Mouse (Mus musculus): ENCODE results near the gene Cacna2d1. TPM values are rescaled to one million over a fixed set of nuclear protein-coding genes. Genes with fewer than 3 reads are reported as not detected.
A peak's percentile ranks its signal among the peaks of the same experiment; 100 is the strongest.

The Cacna2d1 gene
- polyA plus RNA-seq, 1 experiment from 2014 or later, result 9.9 TPM

- H3K36me3 ChIP-seq, result peaks cover 10% of the 10 kb centered on the region; the same call in 1 of the 2 replicates
- DNase-seq (ENCODE audit: low spot score), result no peak
- no peak overlapping the region for H3K4me3 ChIP-seq
- no peaks in the 10 kb centered on the region; the same call in 1 of the 2 replicates for H3K9me3 ChIP-seq
- no peaks in the 10 kb centered on the region for H3K4me1 ChIP-seq
- no peak overlapping the region for H3K27ac ChIP-seq
- no peaks in the 10 kb centered on the region for H3K27me3 ChIP-seq (ENCODE audit: insufficient read depth, poor library complexity, severe bottlenecking)
- WGBS, result 76% methylated on average over 4 of the region's 4 CpGs
These were observed 7.6 kb downstream of the Cacna2d1 start for GRCm38 (mm10) chr5:15942051-15942450.

- WGBS, result 96% methylated on average over 6 of the region's 6 CpGs
- H3K36me3 ChIP-seq, result peaks cover 10% of the 10 kb centered on the region; the same call in 1 of the 2 replicates
These were observed 14.0 kb downstream of the Cacna2d1 start for GRCm38 (mm10) chr5:15948290-15949037.

GRCm38 (mm10) chr5:15959760-15960159 lies 25.3 kb downstream of the Cacna2d1 start:
- Histone ChIP-seq H3K9me3 (no peaks in the 10 kb centered on the region), H3K4me3 (no peak overlapping the region), H3K27me3 (ENCODE audit: insufficient read depth, poor library complexity, severe bottlenecking) (no peaks in the 10 kb centered on the region), H3K27ac (no peak overlapping the region), H3K4me1 (no peaks in the 10 kb centered on the region), H3K36me3 (no peaks in the 10 kb centered on the region)
- 60% methylated on average over 1 of the region's 1 CpGs for WGBS
- DNase-seq (ENCODE audit: low spot score), result no peak

More at GRCm38 (mm10) chr5:15948290-15949037, 14.0 kb downstream of the Cacna2d1 start:
- Histone ChIP-seq H3K9me3 (no peaks in the 10 kb centered on the region; the same call in 1 of the 2 replicates), H3K4me3 (no peak overlapping the region), H3K4me1 (no peaks in the 10 kb centered on the region), H3K27me3 (ENCODE audit: insufficient read depth, poor library complexity, severe bottlenecking) (no peaks in the 10 kb centered on the region), H3K27ac (no peak overlapping the region)
- no peak for DNase-seq (ENCODE audit: low spot score)

GRCm38 (mm10) chr5:15961866-15962265 lies 27.4 kb downstream of the Cacna2d1 start:
- no peaks in the 10 kb centered on the region for H3K9me3 ChIP-seq
- no peak overlapping the region for H3K4me3 ChIP-seq
- no peaks in the 10 kb centered on the region for H3K27me3 ChIP-seq (ENCODE audit: insufficient read depth, poor library complexity, severe bottlenecking)
- 82% methylated on average over 2 of the region's 2 CpGs for WGBS
- no peak for DNase-seq (ENCODE audit: low spot score)
- no peak overlapping the region for H3K27ac ChIP-seq
- H3K4me1 ChIP-seq, result peaks cover 2% of the 10 kb centered on the region; the same call in 1 of the 2 replicates
- H3K36me3 ChIP-seq, result no peaks in the 10 kb centered on the region

- Histone ChIP-seq H3K9me3 (no peaks in the 10 kb centered on the region), H3K27me3 (ENCODE audit: insufficient read depth, poor library complexity, severe bottlenecking) (no peaks in the 10 kb centered on the region), H3K4me3 (no peak overlapping the region), H3K4me1 (peaks cover 7% of the 10 kb centered on the region; the same call in 1 of the 2 replicates), H3K27ac (peak overlapping the region; percentile 76), H3K36me3 (no peaks in the 10 kb centered on the region)
- no peak for DNase-seq (ENCODE audit: low spot score)
These were observed 32.4 kb downstream of the Cacna2d1 start for GRCm38 (mm10) chr5:15966888-15967287.

GRCm38 (mm10) chr5:15971821-15972220 lies 37.3 kb downstream of the Cacna2d1 start:
- Histone ChIP-seq H3K27me3 (ENCODE audit: insufficient read depth, poor library complexity, severe bottlenecking) (no peaks in the 10 kb centered on the region), H3K4me3 (no peak overlapping the region), H3K9me3 (no peaks in the 10 kb centered on the region), H3K27ac (no peak overlapping the region), H3K4me1 (peaks cover 7% of the 10 kb centered on the region; the same call in 1 of the 2 replicates), H3K36me3 (no peaks in the 10 kb centered on the region)
- DNase-seq (ENCODE audit: low spot score), result no peak
- 72% methylated on average over 4 of the region's 4 CpGs for WGBS

- no peak for DNase-seq (ENCODE audit: low spot score)
- H3K27ac ChIP-seq, result no peak overlapping the region
- no peaks in the 10 kb centered on the region for H3K27me3 ChIP-seq (ENCODE audit: insufficient read depth, poor library complexity, severe bottlenecking)
- no peaks in the 10 kb centered on the region for H3K9me3 ChIP-seq
- WGBS, result 67% methylated on average over 1 of the region's 1 CpGs
- no peak overlapping the region for H3K4me3 ChIP-seq
- H3K4me1 ChIP-seq, result peaks cover 7% of the 10 kb centered on the region; the same call in 1 of the 2 replicates
- H3K36me3 ChIP-seq, result no peaks in the 10 kb centered on the region
These were observed 37.9 kb downstream of the Cacna2d1 start for GRCm38 (mm10) chr5:15972351-15972750.

GRCm38 (mm10) chr5:15974652-15975051 lies 40.2 kb downstream of the Cacna2d1 start:
- Histone ChIP-seq H3K27me3 (ENCODE audit: insufficient read depth, poor library complexity, severe bottlenecking) (no peaks in the 10 kb centered on the region), H3K4me3 (no peak overlapping the region), H3K27ac (no peak overlapping the region), H3K4me1 (peaks cover 7% of the 10 kb centered on the region; the same call in 1 of the 2 replicates), H3K36me3 (no peaks in the 10 kb centered on the region), H3K9me3 (no peaks in the 10 kb centered on the region)
- DNase-seq (ENCODE audit: low spot score), result no peak

GRCm38 (mm10) chr5:15979225-15979624 lies 44.7 kb downstream of the Cacna2d1 start:
- 82% methylated on average over 2 of the region's 2 CpGs for WGBS
- no peak for DNase-seq (ENCODE audit: low spot score)
- no peaks in the 10 kb centered on the region; the same call in 1 of the 2 replicates for H3K4me1 ChIP-seq

GRCm38 (mm10) chr5:15982573-15982972 lies 48.1 kb downstream of the Cacna2d1 start:
- Histone ChIP-seq H3K4me3 (no peak overlapping the region), H3K27ac (no peak overlapping the region), H3K4me1 (peaks cover 6% of the 10 kb centered on the region; the same call in 1 of the 2 replicates), H3K9me3 (no peaks in the 10 kb centered on the region), H3K27me3 (ENCODE audit: insufficient read depth, poor library complexity, severe bottlenecking) (no peaks in the 10 kb centered on the region), H3K36me3 (no peaks in the 10 kb centered on the region)
- DNase-seq (ENCODE audit: low spot score), result no peak
- WGBS, result 62% methylated on average over 4 of the region's 4 CpGs

More at GRCm38 (mm10) chr5:15979225-15979624, 44.7 kb downstream of the Cacna2d1 start:
- Histone ChIP-seq H3K27ac (no peak overlapping the region), H3K36me3 (no peaks in the 10 kb centered on the region), H3K4me3 (no peak overlapping the region), H3K27me3 (ENCODE audit: insufficient read depth, poor library complexity, severe bottlenecking) (no peaks in the 10 kb centered on the region), H3K9me3 (no peaks in the 10 kb centered on the region)

- Histone ChIP-seq H3K4me3 (no peak overlapping the region), H3K4me1 (peaks cover 6% of the 10 kb centered on the region; the same call in 1 of the 2 replicates), H3K27me3 (ENCODE audit: insufficient read depth, poor library complexity, severe bottlenecking) (no peaks in the 10 kb centered on the region), H3K9me3 (no peaks in the 10 kb centered on the region), H3K36me3 (no peaks in the 10 kb centered on the region), H3K27ac (no peak overlapping the region)
- WGBS, result 34% methylated on average over 5 of the region's 5 CpGs
- DNase-seq (ENCODE audit: low spot score), result no peak
These were observed 48.9 kb downstream of the Cacna2d1 start for GRCm38 (mm10) chr5:15983354-15983753.

- no peak overlapping the region for H3K4me3 ChIP-seq
- peaks cover 6% of the 10 kb centered on the region; the same call in 1 of the 2 replicates for H3K4me1 ChIP-seq
- no peaks in the 10 kb centered on the region for H3K9me3 ChIP-seq
- H3K27ac ChIP-seq, result no peak overlapping the region
- H3K36me3 ChIP-seq, result no peaks in the 10 kb centered on the region
- 89% methylated on average over 7 of the region's 7 CpGs for WGBS
- H3K27me3 ChIP-seq (ENCODE audit: insufficient read depth, poor library complexity, severe bottlenecking), result no peaks in the 10 kb centered on the region
- DNase-seq (ENCODE audit: low spot score), result no peak
These were observed 50.9 kb downstream of the Cacna2d1 start for GRCm38 (mm10) chr5:15985228-15985858.

- Histone ChIP-seq H3K9me3 (no peaks in the 10 kb centered on the region), H3K4me3 (no peak overlapping the region), H3K27me3 (ENCODE audit: insufficient read depth, poor library complexity, severe bottlenecking) (no peaks in the 10 kb centered on the region), H3K36me3 (no peaks in the 10 kb centered on the region), H3K27ac (no peak overlapping the region), H3K4me1 (peaks cover 6% of the 10 kb centered on the region; the same call in 1 of the 2 replicates)
- DNase-seq (ENCODE audit: low spot score), result no peak
- 42% methylated on average over 4 of the region's 4 CpGs for WGBS
These were observed 51.4 kb downstream of the Cacna2d1 start for GRCm38 (mm10) chr5:15985901-15986300.
